Mouse (Mus musculus) left cerebral cortex, adult 2 months (tissue): Measurements from ENCODE around the gene Tyw5. TPM values are rescaled to one million over a fixed set of nuclear protein-coding genes. Genes with fewer than 3 reads are reported as not detected.

Experiments
- DNase-seq, 2 experiments: peaks; one replicate each; pipeline ENCODE4 v3.0.0; 2021 to 2022; ENCODE audit warnings: low spot score in 2 of 2, mixed read lengths in 1 of 2; ENCODE audit errors: extremely low spot score in 1 of 2
- H3K27ac ChIP-seq: fragments of 200-600 bp; 2 replicates; pipeline ENCODE4 v1.8.1; 2022
- H3K4me3 ChIP-seq: fragments of 200-600 bp; 2 replicates; pipeline ENCODE4 v1.8.1; 2022
- CTCF ChIP-seq: fragments of 200-600 bp; IDR thresholded peaks from 2 replicates; pipeline ENCODE4 v1.8.1; 2022; ENCODE audit warnings: antibody characterized with exemption, mild to moderate bottlenecking, moderate library complexity
- intact Hi-C: fragments of 180-260 bp; cut with DNase I; formaldehyde crosslinking; loops from one replicate; pipeline ENCODE4 v1.15.1; 2025
- long read RNA-seq, 2 experiments: library from polyadenylated mRNA; stranded (forward); transcript quantifications; one replicate each; pipeline ENCODE4 v2.0.0; 2021; ENCODE audit warnings: borderline mapping rate in 2 of 2
- total RNA-seq, 2 experiments: library from RNA; stranded (reverse); gene quantifications; 2 replicates each; pipeline ENCODE4 v1.2.3; 2021

The Tyw5 gene
- 10 to 100 TPM; 28.6 to 30.3 TPM for total RNA-seq
- long read RNA-seq, experiment 1, partial matches to known transcripts: 0 of 8 reads
- long read RNA-seq, experiment 1, other reads (novel, unspliced or antisense): 1 of 8 reads
- long read RNA-seq, experiment 2, partial matches to known transcripts: 2 of 15 reads
- long read RNA-seq, experiment 2, other reads (novel, unspliced or antisense): 3 of 15 reads

GRCm38 (mm10) chr1:57406187-57407151, at the start of gene Tyw5, which contains the start of gene Maip1:
TSS of gene Tyw5 (minus strand) at chr1:57407101.
TSS of gene Maip1 (plus strand) at chr1:57406328.
- Histone ChIP-seq H3K4me3 (peak within 1 kb of the TSS; percentile 90), H3K27ac (peak within 1 kb of the TSS; percentile 97)
- TF ChIP-seq CTCF: no peak; the same call in 1 of the 2 replicates
- intact Hi-C loops: loop anchor here (10.0 kb wide), 1 partner anchor 1178 kb away; the partner anchor contains the start of genes Fam126b and Ndufb3
- DNase-seq: peak; percentile 78 to 80

- no peak overlapping the region for H3K4me3 ChIP-seq
- no peak for TF ChIP-seq CTCF
- no peak overlapping the region for H3K27ac ChIP-seq
- DNase-seq: no peak
- intact Hi-C loops: no loop called here
Observed at GRCm38 (mm10) chr1:57450241-57450640, 43.3 kb upstream of the Tyw5 start.

- Histone ChIP-seq H3K4me3 (no peak overlapping the region), H3K27ac (no peak overlapping the region)
- TF ChIP-seq CTCF: no peak
- intact Hi-C loops: no loop called here
- no peak for DNase-seq
Observed at GRCm38 (mm10) chr1:57445679-57446078, 38.8 kb upstream of the Tyw5 start.

GRCm38 (mm10) chr1:57440771-57441170, 33.9 kb upstream of the Tyw5 start:
- TF ChIP-seq CTCF: no peak
- H3K4me3 ChIP-seq: no peak overlapping the region
- intact Hi-C loops: no loop called here
- DNase-seq: no peak
- H3K27ac ChIP-seq: no peak overlapping the region

- no peak for TF ChIP-seq CTCF
- intact Hi-C loops: no loop called here
- H3K27ac ChIP-seq: no peak overlapping the region
Observed at GRCm38 (mm10) chr1:57439026-57439425, 32.1 kb upstream of the Tyw5 start.

GRCm38 (mm10) chr1:57436954-57437353, 30.1 kb upstream of the Tyw5 start:
- Histone ChIP-seq H3K4me3 (peak overlapping the region; percentile 40), H3K27ac (no peak overlapping the region)
- intact Hi-C loops: no loop called here
- no peak for DNase-seq
- TF ChIP-seq CTCF: no peak

More at GRCm38 (mm10) chr1:57439026-57439425, 32.1 kb upstream of the Tyw5 start:
- DNase-seq: no peak
- no peak overlapping the region for H3K4me3 ChIP-seq

GRCm38 (mm10) chr1:57436408-57436807, 29.5 kb upstream of the Tyw5 start:
- H3K27ac ChIP-seq: no peak overlapping the region
- intact Hi-C loops: no loop called here
- TF ChIP-seq CTCF: no peak
- H3K4me3 ChIP-seq: peak overlapping the region; percentile 40
- no peak for DNase-seq

GRCm38 (mm10) chr1:57433141-57433540, 26.2 kb upstream of the Tyw5 start:
- no peak for TF ChIP-seq CTCF
- H3K4me3 ChIP-seq: no peak overlapping the region
- intact Hi-C loops: no loop called here
- no peak for DNase-seq
- no peak overlapping the region for H3K27ac ChIP-seq

- no peak for DNase-seq
- H3K4me3 ChIP-seq: no peak overlapping the region; the same call in 1 of the 2 replicates
Observed at GRCm38 (mm10) chr1:57429786-57430483, 23.0 kb upstream of the Tyw5 start.

GRCm38 (mm10) chr1:57428368-57429308, 21.7 kb upstream of the Tyw5 start:
- peak overlapping the region; percentile 39 for H3K4me3 ChIP-seq
- intact Hi-C loops: loop anchor here (1.0 to 10.0 kb wide), 6 partner anchors 346 to 686 kb away; partner anchors contain the start of genes Aox3 and Spats2l
- peak overlapping the region; percentile 47 for H3K27ac ChIP-seq
- peak; percentile 87 to 91 for DNase-seq
- TF ChIP-seq CTCF: peak; percentile 84

More at GRCm38 (mm10) chr1:57429786-57430483, 23.0 kb upstream of the Tyw5 start:
- TF ChIP-seq CTCF: no peak
- intact Hi-C loops: loop anchor here (1.0 to 10.0 kb wide), 6 partner anchors 345 to 685 kb away; partner anchors contain the start of genes Aox3 and Spats2l
- H3K27ac ChIP-seq: no peak overlapping the region
